Mouse (Mus musculus) WW6 (cell line): ENCODE data around the gene Map6d1.

ENCODE experiments used
- DNase-seq: peaks from one replicate; pipeline ENCODE4 v3.0.0-alpha.2; 2013; ENCODE audit warnings: low read depth, low spot score

Gene Map6d1

GRCm38 (mm10) chr16:20240468-20241414, at the start of gene Map6d1:
Gene Map6d1 (minus strand): TSS chr16:20241358.
- no peak for DNase-seq

DNA sequence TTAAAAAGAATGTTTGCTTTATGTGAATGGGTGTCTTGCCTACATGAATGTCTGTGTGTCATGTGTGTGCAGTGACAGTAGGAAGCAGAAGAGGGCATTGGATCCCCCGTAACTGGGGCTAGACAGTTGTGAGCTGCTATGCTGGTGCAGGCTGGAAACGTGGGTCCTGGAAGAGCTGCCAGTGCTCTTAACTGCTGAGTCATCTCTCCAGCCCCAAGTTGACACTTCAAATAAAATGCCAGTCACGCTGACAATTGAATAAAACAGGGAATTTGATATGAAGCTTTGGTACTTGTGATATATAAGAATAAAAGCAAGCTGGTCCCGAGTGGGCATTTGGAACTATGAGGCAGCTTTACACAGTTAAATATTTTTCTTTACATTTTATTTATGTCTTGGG, 39.1 kb upstream of the Map6d1 start:
- no peak for DNase-seq

DNA sequence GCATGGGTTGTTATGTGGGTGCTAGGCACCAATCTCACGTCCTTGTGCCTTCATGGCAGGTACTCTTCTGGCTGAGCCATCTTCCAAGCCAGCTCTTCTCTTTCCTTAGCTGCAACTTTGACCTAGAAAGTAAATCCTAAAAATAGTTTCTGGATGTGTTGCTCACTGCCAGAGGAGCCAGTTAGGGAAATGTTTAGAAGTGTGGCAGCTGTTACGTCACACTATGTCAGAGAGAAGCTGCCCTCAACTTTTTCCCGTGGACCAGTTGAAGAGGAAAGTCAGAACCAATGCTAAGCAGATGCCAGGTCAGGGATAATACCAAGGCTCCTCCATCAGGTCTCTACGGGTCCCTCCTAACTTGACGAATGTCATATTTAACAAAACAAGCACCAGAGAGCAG, 38.2 kb upstream of the Map6d1 start:
- no peak for DNase-seq

- DNase-seq = no peak
Measured at GRCm38 (mm10) chr16:20272994-20273393, 31.8 kb upstream of the Map6d1 start.

GRCm38 (mm10) chr16:20271339-20271738, 30.2 kb upstream of the Map6d1 start:
- no peak for DNase-seq

- DNase-seq = no peak
Measured at GRCm38 (mm10) chr16:20265089-20265488, 23.9 kb upstream of the Map6d1 start.

DNA sequence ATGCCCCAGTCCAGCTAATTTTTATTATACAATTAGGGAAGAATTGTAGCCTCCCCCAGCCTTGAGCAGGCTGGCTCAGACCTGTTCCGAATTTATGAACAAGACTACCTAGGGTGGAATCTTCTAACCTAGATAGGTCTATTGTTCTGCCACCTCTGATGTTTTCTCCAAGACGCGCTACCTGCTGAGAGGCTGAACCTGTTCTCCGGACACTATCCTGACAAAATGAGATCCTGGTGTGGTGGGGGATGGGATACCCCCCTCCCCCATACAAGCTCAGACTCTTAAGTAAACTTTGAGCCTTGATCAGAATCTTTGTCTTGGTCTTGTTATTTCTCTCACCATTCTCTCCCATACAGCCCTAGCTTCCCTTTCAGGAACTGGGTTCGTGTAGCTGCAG, 16.8 kb upstream of the Map6d1 start:
- no peak for DNase-seq

- DNase-seq = no peak
Measured at GRCm38 (mm10) chr16:20248442-20249174, 7.5 kb upstream of the Map6d1 start.

- no peak for DNase-seq
Measured at GRCm38 (mm10) chr16:20247103-20247502, 5.9 kb upstream of the Map6d1 start.

DNA sequence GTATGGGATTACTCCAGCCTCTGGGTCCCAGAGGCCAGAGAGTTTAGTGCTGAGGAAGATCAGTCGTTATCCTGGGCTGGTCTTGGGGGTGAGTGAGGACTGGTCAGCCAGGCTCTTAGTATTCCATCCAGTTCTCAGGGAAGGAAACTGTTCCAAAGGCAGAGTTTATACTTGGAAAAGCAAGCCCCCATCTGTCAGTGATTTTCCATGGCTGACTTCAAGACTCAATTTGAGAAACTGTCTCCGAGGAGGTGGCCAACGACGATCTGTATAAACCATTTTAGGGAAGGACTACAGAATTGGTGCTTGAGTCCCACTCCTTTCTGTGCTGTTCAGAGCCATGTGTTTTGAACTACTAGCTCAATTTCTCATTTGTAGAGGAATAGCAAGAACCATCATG, 2.5 kb downstream of the Map6d1 start:
- no peak for DNase-seq

DNA sequence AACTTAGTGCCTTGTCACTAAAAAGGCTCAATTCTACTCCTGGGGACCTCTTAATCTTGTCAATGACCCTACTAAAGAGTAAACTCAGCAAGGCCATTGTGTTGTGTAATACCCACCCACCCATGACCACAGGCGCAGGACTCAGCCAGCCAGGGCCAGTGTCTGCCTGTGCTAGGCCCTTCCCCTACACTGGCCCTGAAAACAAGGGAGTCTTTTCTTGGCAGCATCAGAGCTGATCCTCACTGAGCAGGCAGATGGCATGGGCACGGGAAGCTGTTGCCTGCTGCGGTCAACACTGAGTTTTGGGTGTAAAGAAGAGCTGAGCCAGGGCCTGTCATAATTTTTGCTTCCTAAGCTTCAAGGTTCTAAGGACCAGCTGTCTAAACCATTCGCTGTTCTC, 3.7 kb downstream of the Map6d1 start:
- DNase-seq = no peak

GRCm38 (mm10) chr16:20234406-20234805, 6.8 kb downstream of the Map6d1 start:
- DNase-seq = no peak

GRCm38 (mm10) chr16:20228167-20228566, 13.0 kb downstream of the Map6d1 start:
- DNase-seq = no peak

- no peak for DNase-seq
Measured at GRCm38 (mm10) chr16:20227504-20227903, 13.7 kb downstream of the Map6d1 start.

DNA sequence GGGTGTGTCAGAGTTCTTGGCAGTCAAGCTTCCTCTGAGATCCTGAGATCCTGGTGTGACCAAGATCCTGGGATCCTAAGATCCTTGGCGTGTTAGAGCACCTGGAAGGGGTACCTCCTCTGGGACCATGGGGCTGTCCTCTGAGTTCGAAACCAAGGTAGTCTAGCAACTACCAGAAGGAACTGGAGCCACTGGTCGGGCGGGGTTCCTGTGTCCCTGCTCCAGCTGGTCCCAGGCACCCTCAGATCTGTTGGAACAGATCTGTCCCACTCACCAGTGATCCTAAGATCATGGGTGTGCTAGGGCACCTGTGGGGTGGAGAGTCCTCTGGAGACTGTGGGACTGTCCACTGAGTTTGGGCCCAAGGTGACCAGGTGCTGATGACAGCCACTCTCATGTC, 14.5 kb downstream of the Map6d1 start:
- no peak for DNase-seq

- DNase-seq = no peak
Measured at GRCm38 (mm10) chr16:20222726-20223125, 18.4 kb downstream of the Map6d1 start.

GRCm38 (mm10) chr16:20213591-20214226, 27.4 kb downstream of the Map6d1 start:
- DNase-seq = no peak

GRCm38 (mm10) chr16:20199501-20200201, 41.5 kb downstream of the Map6d1 start:
- DNase-seq = no peak

GRCm38 (mm10) chr16:20196962-20197361, 44.2 kb downstream of the Map6d1 start:
- no peak for DNase-seq

DNA sequence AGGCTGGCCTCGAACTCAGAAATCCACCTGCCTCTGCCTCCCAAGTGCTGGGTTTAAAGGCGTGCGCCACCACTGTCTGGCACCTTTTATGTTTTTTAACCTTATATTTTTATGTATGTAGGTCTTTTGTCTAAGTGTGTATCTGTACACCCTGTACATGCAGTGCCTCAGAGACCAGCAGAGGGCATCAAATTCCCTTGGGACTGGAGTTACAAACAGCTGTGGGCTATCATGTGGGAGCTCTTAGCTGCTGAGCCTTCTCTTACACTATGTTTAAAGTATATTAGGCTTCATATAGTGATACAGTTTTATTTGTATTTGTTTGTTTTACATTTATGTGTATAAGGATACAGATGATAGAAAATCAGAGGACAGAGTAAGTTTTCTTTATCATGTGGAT, 45.6 kb downstream of the Map6d1 start:
- DNase-seq = no peak

DNA sequence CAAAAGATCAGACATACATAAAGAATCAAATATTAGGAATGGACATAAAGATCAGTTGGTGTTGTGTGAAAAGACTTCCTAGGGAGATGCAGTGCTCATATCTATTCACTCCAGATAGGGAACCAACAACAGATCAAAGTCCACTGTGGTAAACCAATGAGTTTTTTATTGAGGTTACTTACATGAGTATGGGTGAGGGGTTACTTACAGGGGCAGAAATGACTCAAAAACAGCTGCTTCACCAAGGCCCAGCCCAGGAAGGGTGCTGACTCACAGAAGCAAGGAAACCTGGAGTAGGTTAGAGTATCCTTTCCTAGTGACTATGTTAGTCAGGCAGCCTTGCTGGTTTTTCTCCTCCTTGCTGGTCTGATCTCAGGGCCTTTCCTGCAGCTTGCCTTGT, 49.1 kb downstream of the Map6d1 start:
- DNase-seq = no peak
